ENCODE assay signal across 33 mouse cellular contexts in genomic region chr13:56462791-56463190, GRCm38 (mm10). TPM values are rescaled to one million over a fixed set of nuclear protein-coding genes. Genes with fewer than 3 reads are reported as not detected.
A peak's percentile ranks its signal among the peaks of the same experiment; 100 is the strongest.
DNase-seq lines count a peak whose midpoint lies in the region; ATAC-seq and TF ChIP-seq lines count a peak whose summit lies in the region.
"Had no signal": no experiment of that assay in that cellular context is flagged by ENCODE, and none has a peak within 500 bp of the region (broad histone marks: within the 10 kb centered on the region; RNA-seq: fewer than 3 reads in every experiment).

No protein-coding gene starts in this region.

- H3K4me3 ChIP-seq in forebrain, embryonic 11.5 days (ENCODE audit: low read depth, low read length) = no peak overlapping the region
- H3K4me3 ChIP-seq in forebrain, embryonic 15.5 days = no peak overlapping the region
- H3K4me3 ChIP-seq in hindbrain, embryonic 16.5 days (ENCODE audit: low read length) = no peak overlapping the region
- H3K4me3 ChIP-seq in hindbrain, embryonic 11.5 days (ENCODE audit: low read depth, low read length) = no peak overlapping the region
- no peak overlapping the region for H3K4me3 ChIP-seq in liver, adult 2 months (ENCODE audit: insufficient read depth, low read depth, low read length)
- no peak overlapping the region for H3K4me3 ChIP-seq in liver, postnatal 0 days (ENCODE audit: low read depth, low read length)
- H3K4me3 ChIP-seq: embryonic facial prominence, embryonic 10.5 days; embryonic facial prominence, embryonic 13.5 days; erythroblast, embryonic 14.5 days; forebrain, embryonic 13.5 days; gastrocnemius, adult 2 months; heart, embryonic 13.5 days had no signal

- no peaks in the 10 kb centered on the region for H3K4me1 ChIP-seq in forebrain, embryonic 11.5 days (replicated peaks; ENCODE audit: control insufficient read depth, insufficient read depth, low read length)
- no peaks in the 10 kb centered on the region for H3K4me1 ChIP-seq in forebrain, embryonic 15.5 days
- no peaks in the 10 kb centered on the region for H3K4me1 ChIP-seq in hindbrain, embryonic 16.5 days (ENCODE audit: control insufficient read depth, insufficient read depth, low read depth, low read length)
- H3K4me1 ChIP-seq in hindbrain, embryonic 11.5 days (replicated peaks; ENCODE audit: control insufficient read depth, insufficient read depth, low read length) = 0 out of 2 replicates have a peak, but pooled peaks cover 3% of the 10 kb centered on the region
- peaks cover 6% of the 10 kb centered on the region for H3K4me1 ChIP-seq in liver, adult 2 months (ENCODE audit: control insufficient read depth, insufficient read depth, low read length)
- H3K4me1 ChIP-seq in liver, postnatal 0 days (ENCODE audit: insufficient read depth) = no peaks in the 10 kb centered on the region
- H3K4me1 ChIP-seq: forebrain, embryonic 13.5 days; heart, embryonic 13.5 days had no signal

- no peak overlapping the region for H3K4me2 ChIP-seq in forebrain, embryonic 11.5 days (ENCODE audit: low read depth, low read length, severe bottlenecking)
- H3K4me2 ChIP-seq in forebrain, embryonic 15.5 days (replicated peaks) = no peak overlapping the region
- H3K4me2 ChIP-seq in hindbrain, embryonic 16.5 days (ENCODE audit: low read length) = no peak overlapping the region
- H3K4me2 ChIP-seq in hindbrain, embryonic 11.5 days (replicated peaks; ENCODE audit: low read depth, low read length) = no peak overlapping the region
- no peak overlapping the region for H3K4me2 ChIP-seq in liver, postnatal 0 days (ENCODE audit: low read depth, low read length)
- H3K4me2 ChIP-seq: embryonic facial prominence, embryonic 13.5 days; forebrain, embryonic 13.5 days; heart, embryonic 13.5 days; hindbrain, embryonic 14.5 days had no signal

- H3K36me3 ChIP-seq in forebrain, embryonic 11.5 days (ENCODE audit: control insufficient read depth, insufficient read depth, low read length) = no peaks in the 10 kb centered on the region
- H3K36me3 ChIP-seq in forebrain, embryonic 15.5 days = no peaks in the 10 kb centered on the region
- H3K36me3 ChIP-seq in hindbrain, embryonic 16.5 days (ENCODE audit: control insufficient read depth, insufficient read depth, low read length) = no peaks in the 10 kb centered on the region
- H3K36me3 ChIP-seq in hindbrain, embryonic 11.5 days (ENCODE audit: control insufficient read depth, insufficient read depth, low read length) = no peaks in the 10 kb centered on the region
- no peaks in the 10 kb centered on the region for H3K36me3 ChIP-seq in liver, adult 2 months (ENCODE audit: control insufficient read depth, insufficient read depth, low read length)
- H3K36me3 ChIP-seq in liver, postnatal 0 days (replicated peaks; ENCODE audit: insufficient read depth, low read length) = no peaks in the 10 kb centered on the region
- H3K36me3 ChIP-seq: embryonic facial prominence, embryonic 10.5 days; embryonic facial prominence, embryonic 13.5 days; heart, embryonic 13.5 days had no signal

- peak; percentile 27 for DNase-seq in forebrain, embryonic 11.5 days (ENCODE audit: low spot score)
- no peak for DNase-seq in hindbrain, embryonic 11.5 days (ENCODE audit: low spot score)
- peak; percentile 73 for DNase-seq in liver, adult 2 months (ENCODE audit: extremely low read depth, low read depth, low spot score)
- no peak for DNase-seq in liver, postnatal 0 days
- DNase-seq: adrenal gland, adult 8-10 months; adrenal gland, postnatal 25 days; cerebellum, adult 11-12 months; cerebellum, adult 8-10 months; cerebellum, postnatal 36 days; embryo, embryonic 11 days; forebrain, postnatal 0 days; gastrocnemius, adult 2 months; heart, adult 18-20 months; heart, postnatal 14 days; heart, postnatal 4 days had no signal

- no peak for TF ChIP-seq EP300 in liver, postnatal 0 days (IDR thresholded peaks at IDR 0.05; ENCODE audit: low read depth)

- no peaks in the 10 kb centered on the region for H3K27me3 ChIP-seq in forebrain, embryonic 11.5 days (ENCODE audit: control insufficient read depth, insufficient read depth, low read length)
- H3K27me3 ChIP-seq in forebrain, embryonic 15.5 days = no peaks in the 10 kb centered on the region
- no peaks in the 10 kb centered on the region; the same call in 1 of the 2 replicates for H3K27me3 ChIP-seq in hindbrain, embryonic 16.5 days (replicated peaks; ENCODE audit: control insufficient read depth, insufficient read depth, low read length)
- no peaks in the 10 kb centered on the region for H3K27me3 ChIP-seq in hindbrain, embryonic 11.5 days (ENCODE audit: control insufficient read depth, insufficient read depth, low read length)
- no peaks in the 10 kb centered on the region for H3K27me3 ChIP-seq in liver, adult 2 months (ENCODE audit: control insufficient read depth, insufficient read depth, low read length)
- no peaks in the 10 kb centered on the region for H3K27me3 ChIP-seq in liver, postnatal 0 days (ENCODE audit: insufficient read depth, low read length)
- H3K27me3 ChIP-seq: embryonic facial prominence, embryonic 13.5 days; forebrain, embryonic 13.5 days had no signal

- TF ChIP-seq POLR2A in liver, adult 2 months (IDR thresholded peaks at IDR 0.05; ENCODE audit: extremely low read depth, insufficient read depth, low read length) = no peak

- no peak overlapping the region for H3K27ac ChIP-seq in forebrain, embryonic 11.5 days (ENCODE audit: low read depth, low read length)
- H3K27ac ChIP-seq in forebrain, embryonic 15.5 days (replicated peaks) = no peak overlapping the region
- H3K27ac ChIP-seq in hindbrain, embryonic 16.5 days (ENCODE audit: low read depth, low read length) = no peak overlapping the region
- no peak overlapping the region for H3K27ac ChIP-seq in hindbrain, embryonic 11.5 days (ENCODE audit: low read depth, low read length)
- no peak overlapping the region for H3K27ac ChIP-seq in liver, adult 2 months (replicated peaks; ENCODE audit: insufficient read depth, low read depth, low read length)
- H3K27ac ChIP-seq in liver, postnatal 0 days (ENCODE audit: low read depth) = no peak overlapping the region
- H3K27ac ChIP-seq: embryonic facial prominence, embryonic 10.5 days; embryonic facial prominence, embryonic 13.5 days; forebrain, embryonic 13.5 days; gastrocnemius, adult 2 months; heart, embryonic 13.5 days; hindbrain, embryonic 14.5 days had no signal

- no peak for ATAC-seq in forebrain, embryonic 11.5 days (replicated peaks; ENCODE audit: low FRiP score)
- ATAC-seq in forebrain, embryonic 15.5 days (replicated peaks) = no peak
- ATAC-seq in hindbrain, embryonic 16.5 days = peak; percentile 77; the same call in 1 of the 2 replicates
- no peak for ATAC-seq in hindbrain, embryonic 11.5 days (ENCODE audit: low FRiP score)
- no peak for ATAC-seq in liver, postnatal 0 days
- ATAC-seq: activated CD4-positive, CD25-positive, alpha-beta regulatory T cell, adult 4 months; forebrain, embryonic 13.5 days; inflammation-experienced regulatory T-cells, adult 6 months; intestine, embryonic 16.5 days had no signal

- 93% methylated on average over 4 of the region's 4 CpGs for WGBS in forebrain, embryonic 11.5 days
- 92% methylated on average over 4 of the region's 4 CpGs for WGBS in forebrain, embryonic 15.5 days
- WGBS in hindbrain, embryonic 16.5 days = 75% methylated on average over 4 of the region's 4 CpGs
- WGBS in hindbrain, embryonic 11.5 days = 90% methylated on average over 4 of the region's 4 CpGs
- WGBS in liver, adult 2 months = 57% methylated on average over 4 of the region's 4 CpGs
- 83% methylated on average over 4 of the region's 4 CpGs for WGBS in liver, postnatal 0 days (ENCODE audit: insufficient replicate concordance)

- no peaks in the 10 kb centered on the region for H3K9me3 ChIP-seq in forebrain, embryonic 11.5 days (ENCODE audit: control insufficient read depth, low read length)
- no peaks in the 10 kb centered on the region for H3K9me3 ChIP-seq in forebrain, embryonic 15.5 days
- H3K9me3 ChIP-seq in hindbrain, embryonic 16.5 days (ENCODE audit: control insufficient read depth, low read length) = no peaks in the 10 kb centered on the region
- H3K9me3 ChIP-seq in hindbrain, embryonic 11.5 days (ENCODE audit: control insufficient read depth, low read length) = no peaks in the 10 kb centered on the region
- no peaks in the 10 kb centered on the region for H3K9me3 ChIP-seq in liver, postnatal 0 days (ENCODE audit: low read length)
- H3K9me3 ChIP-seq: embryonic facial prominence, embryonic 10.5 days; embryonic facial prominence, embryonic 13.5 days; forebrain, embryonic 13.5 days; heart, embryonic 13.5 days had no signal

- no peak for TF ChIP-seq CTCF in liver, adult 2 months (IDR thresholded peaks at IDR 0.05; ENCODE audit: low read depth, low read length)
- no peak for TF ChIP-seq CTCF in liver, postnatal 0 days (IDR thresholded peaks at IDR 0.05; ENCODE audit: low read depth)

- no peaks in the 10 kb centered on the region for H3K79me2 ChIP-seq in liver, adult 2 months (ENCODE audit: control insufficient read depth, insufficient read depth, low read length)

- H3K9ac ChIP-seq in forebrain, embryonic 11.5 days (ENCODE audit: low read length) = no peak overlapping the region
- no peak overlapping the region for H3K9ac ChIP-seq in forebrain, embryonic 15.5 days (replicated peaks)
- no peak overlapping the region for H3K9ac ChIP-seq in hindbrain, embryonic 16.5 days (ENCODE audit: low read depth, low read length)
- no peak overlapping the region for H3K9ac ChIP-seq in hindbrain, embryonic 11.5 days (ENCODE audit: low read depth, low read length)
- H3K9ac ChIP-seq in liver, adult 2 months (ENCODE audit: low read depth, low read length) = no peak overlapping the region
- no peak overlapping the region for H3K9ac ChIP-seq in liver, postnatal 0 days (replicated peaks)
- H3K9ac ChIP-seq: embryonic facial prominence, embryonic 13.5 days; forebrain, embryonic 13.5 days; forebrain, postnatal 0 days; heart, embryonic 13.5 days; hindbrain, embryonic 14.5 days had no signal

RNA-seq across cellular contexts. Expression of gene Il9, which starts 19.3 kb away (rescaled TPM):
- not detected in 2 replicates for polyA plus RNA-seq in forebrain, embryonic 11.5 days (2014; fragmentation: Nextera tagmentation; extraction: Ambion mirVana)
- not detected in 2 replicates for polyA plus RNA-seq in forebrain, embryonic 15.5 days (2015; fragmentation: Nextera tagmentation; extraction: Ambion mirVana)
- polyA plus RNA-seq in hindbrain, embryonic 16.5 days (2015; fragmentation: Nextera tagmentation; extraction: Ambion mirVana) = not detected in 2 replicates
- polyA plus RNA-seq in hindbrain, embryonic 11.5 days (2014; fragmentation: Nextera tagmentation; extraction: Ambion mirVana) = not detected in 2 replicates
- total RNA-seq in liver, adult 2 months (2014; rRNA removed) = not detected in 2 replicates
- polyA plus RNA-seq in liver, adult 2 months (2012; rRNA removed) = not detected in 2 replicates
- polyA plus RNA-seq in liver, postnatal 0 days (2015; fragmentation: Nextera tagmentation; extraction: Ambion mirVana) = not detected in 2 replicates
- total RNA-seq: adrenal gland, adult 8-10 months; adrenal gland, postnatal 25 days; ES-E14; forebrain, postnatal 0 days; gastrocnemius, adult 2 months; gastrocnemius, postnatal 14 days; gastrocnemius, postnatal 4 days; heart, adult 18-20 months; heart, postnatal 14 days; heart, postnatal 4 days had no signal
- polyA plus RNA-seq: activated CD4-positive, CD25-positive, alpha-beta regulatory T cell, adult 4 months; brain, embryonic 14.5 days; cortical plate, adult 2 months; embryonic facial prominence, embryonic 10.5 days; embryonic facial prominence, embryonic 13.5 days; erythroblast, embryonic 14.5 days; forebrain, embryonic 13.5 days; forebrain, postnatal 0 days; frontal cortex, adult 2 months; heart, embryonic 13.5 days; heart, embryonic 16.5 days; hindbrain, embryonic 14.5 days; inflammation-experienced regulatory T-cells, adult 6 months; intestine, embryonic 16.5 days had no signal

RNA-seq across cellular contexts. Expression of gene Slc25a48, which starts 24.6 kb away (rescaled TPM):
- polyA plus RNA-seq in forebrain, embryonic 11.5 days (2014; fragmentation: Nextera tagmentation; extraction: Ambion mirVana) = not detected in 2 replicates
- polyA plus RNA-seq in forebrain, embryonic 15.5 days (2015; fragmentation: Nextera tagmentation; extraction: Ambion mirVana) = not detected in 2 replicates
- polyA plus RNA-seq in hindbrain, embryonic 16.5 days (2015; fragmentation: Nextera tagmentation; extraction: Ambion mirVana) = 0.06 TPM in 1 of 2 replicates, not detected in the other
- 0.05 and 0.06 TPM in 2 replicates for polyA plus RNA-seq in hindbrain, embryonic 11.5 days (2014; fragmentation: Nextera tagmentation; extraction: Ambion mirVana)
- 3.7 and 5.7 TPM in 2 replicates for total RNA-seq in liver, adult 2 months (2014; rRNA removed)
- polyA plus RNA-seq in liver, adult 2 months (2012; rRNA removed) = 5.4 and 8.7 TPM in 2 replicates
- polyA plus RNA-seq in liver, postnatal 0 days (2015; fragmentation: Nextera tagmentation; extraction: Ambion mirVana) = 1.5 and 1.6 TPM in 2 replicates
- total RNA-seq: forebrain, postnatal 0 days; gastrocnemius, adult 2 months; gastrocnemius, postnatal 4 days had no signal
- polyA plus RNA-seq: activated CD4-positive, CD25-positive, alpha-beta regulatory T cell, adult 4 months; embryonic facial prominence, embryonic 10.5 days; forebrain, embryonic 13.5 days; hindbrain, embryonic 14.5 days; inflammation-experienced regulatory T-cells, adult 6 months; intestine, embryonic 16.5 days had no signal

RNA-seq across cellular contexts. Expression of gene Gm3045, which starts 36.4 kb away (rescaled TPM):
- polyA plus RNA-seq in forebrain, embryonic 11.5 days (2014; fragmentation: Nextera tagmentation; extraction: Ambion mirVana) = not detected in 2 replicates
- not detected in 2 replicates for polyA plus RNA-seq in forebrain, embryonic 15.5 days (2015; fragmentation: Nextera tagmentation; extraction: Ambion mirVana)
- not detected in 2 replicates for polyA plus RNA-seq in hindbrain, embryonic 16.5 days (2015; fragmentation: Nextera tagmentation; extraction: Ambion mirVana)
- polyA plus RNA-seq in hindbrain, embryonic 11.5 days (2014; fragmentation: Nextera tagmentation; extraction: Ambion mirVana) = not detected in 2 replicates
- not detected in 2 replicates for total RNA-seq in liver, adult 2 months (2014; rRNA removed)
- polyA plus RNA-seq in liver, adult 2 months (2012; rRNA removed) = not detected in 2 replicates
- not detected in 2 replicates for polyA plus RNA-seq in liver, postnatal 0 days (2015; fragmentation: Nextera tagmentation; extraction: Ambion mirVana)
- total RNA-seq: adrenal gland, adult 8-10 months; adrenal gland, postnatal 25 days; ES-E14; forebrain, postnatal 0 days; gastrocnemius, adult 2 months; gastrocnemius, postnatal 14 days; gastrocnemius, postnatal 4 days; heart, adult 18-20 months; heart, postnatal 14 days; heart, postnatal 4 days had no signal
- polyA plus RNA-seq: activated CD4-positive, CD25-positive, alpha-beta regulatory T cell, adult 4 months; brain, embryonic 14.5 days; cortical plate, adult 2 months; embryonic facial prominence, embryonic 10.5 days; embryonic facial prominence, embryonic 13.5 days; erythroblast, embryonic 14.5 days; forebrain, embryonic 13.5 days; forebrain, postnatal 0 days; frontal cortex, adult 2 months; heart, embryonic 13.5 days; heart, embryonic 16.5 days; hindbrain, embryonic 14.5 days; inflammation-experienced regulatory T-cells, adult 6 months; intestine, embryonic 16.5 days had no signal

RNA-seq across cellular contexts. Expression of gene Fbxl21, which starts 59.5 kb away (rescaled TPM):
- 1.7 and 2.2 TPM in 2 replicates for polyA plus RNA-seq in forebrain, embryonic 11.5 days (2014; fragmentation: Nextera tagmentation; extraction: Ambion mirVana)
- polyA plus RNA-seq in forebrain, embryonic 15.5 days (2015; fragmentation: Nextera tagmentation; extraction: Ambion mirVana) = 2.4 and 2.9 TPM in 2 replicates
- 2.9 and 4.6 TPM in 2 replicates for polyA plus RNA-seq in hindbrain, embryonic 16.5 days (2015; fragmentation: Nextera tagmentation; extraction: Ambion mirVana)
- polyA plus RNA-seq in hindbrain, embryonic 11.5 days (2014; fragmentation: Nextera tagmentation; extraction: Ambion mirVana) = 3.2 and 3.3 TPM in 2 replicates
- 2.1 and 2.4 TPM in 2 replicates for total RNA-seq in liver, adult 2 months (2014; rRNA removed)
- 1.9 and 2.8 TPM in 2 replicates for polyA plus RNA-seq in liver, adult 2 months (2012; rRNA removed)
- polyA plus RNA-seq in liver, postnatal 0 days (2015; fragmentation: Nextera tagmentation; extraction: Ambion mirVana) = 1.2 and 1.5 TPM in 2 replicates
- total RNA-seq: gastrocnemius, adult 2 months had no signal
- polyA plus RNA-seq: erythroblast, embryonic 14.5 days had no signal

Comparison
In these comparisons a context has a peak if more than half of its experiments do, and no peak if none do; other contexts are left out.
1. DNase-seq: peak in forebrain, embryonic 11.5 days (single experiment) and liver, adult 2 months (single experiment); none in hindbrain, embryonic 11.5 days (single experiment) and liver, postnatal 0 days (single experiment).